Mouse (Mus musculus) CD4-positive, CD25-positive, alpha-beta regulatory T cell, adult 2 months (primary cell): Measurements from ENCODE around the gene Lrrc46.
A peak's percentile ranks its signal among the peaks of the same experiment; 100 is the strongest.

Source experiments
- DNase-seq: peaks from one replicate; pipeline ENCODE4 v3.0.0-alpha.2; 2012; ENCODE audit warnings: low read depth, low spot score

Lrrc46 gene

DNA sequence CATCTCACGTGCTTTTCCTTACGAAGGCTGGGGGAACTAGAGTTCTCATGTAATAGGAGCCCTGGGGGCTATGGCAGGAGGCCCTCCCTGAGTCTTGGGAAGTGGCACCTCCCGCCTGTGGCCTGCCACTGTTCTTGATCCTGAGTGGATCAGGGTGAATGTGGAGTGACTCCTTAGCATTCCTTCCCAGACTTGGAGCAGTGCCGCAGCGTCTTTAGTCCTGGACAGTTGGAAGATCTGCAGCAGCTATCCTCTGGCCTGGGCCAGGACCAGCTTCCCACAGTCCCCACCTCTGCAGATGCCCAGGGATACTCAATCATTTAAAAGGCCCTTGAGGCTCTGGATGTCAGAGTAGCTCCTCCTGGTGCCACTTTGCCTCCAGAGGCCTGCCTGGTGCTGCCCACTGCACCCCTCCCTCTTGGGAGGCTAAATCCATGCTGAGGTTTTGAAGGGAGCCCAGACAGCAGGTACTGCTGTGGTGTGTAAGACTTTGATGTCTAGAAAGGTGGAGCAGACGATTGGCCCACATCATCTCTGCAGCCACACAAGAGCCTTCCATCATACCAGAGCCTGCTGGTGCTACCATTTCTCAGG, 8.4 kb upstream of the Lrrc46 start:
- DNase-seq: no peak

GRCm38 (mm10) chr11:97048090-97048650, 7.0 kb upstream of the Lrrc46 start:
- no peak for DNase-seq

- peak; percentile 67 for DNase-seq
Measured at GRCm38 (mm10) chr11:97045861-97046260, 4.7 kb upstream of the Lrrc46 start.

DNA sequence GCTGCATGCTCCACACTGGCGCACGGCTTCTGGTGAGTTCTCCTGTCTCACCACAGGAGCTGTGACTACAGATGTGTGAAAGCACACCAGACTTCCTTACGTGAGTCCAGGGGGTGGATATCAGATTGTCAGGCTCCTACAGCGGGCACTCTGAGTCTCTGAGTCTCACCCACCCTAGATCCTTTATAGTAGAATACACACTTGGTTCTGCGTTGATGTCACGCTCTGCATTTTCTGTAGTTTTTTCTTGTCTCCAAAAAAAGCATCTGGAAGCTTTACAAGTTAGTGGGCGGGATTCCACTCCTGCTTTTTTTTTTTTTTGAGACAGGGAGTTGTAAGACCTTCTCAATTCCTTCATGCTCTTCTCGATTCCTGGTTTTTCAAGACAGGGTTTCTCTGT, 3.7 kb upstream of the Lrrc46 start:
- DNase-seq: no peak

DNA sequence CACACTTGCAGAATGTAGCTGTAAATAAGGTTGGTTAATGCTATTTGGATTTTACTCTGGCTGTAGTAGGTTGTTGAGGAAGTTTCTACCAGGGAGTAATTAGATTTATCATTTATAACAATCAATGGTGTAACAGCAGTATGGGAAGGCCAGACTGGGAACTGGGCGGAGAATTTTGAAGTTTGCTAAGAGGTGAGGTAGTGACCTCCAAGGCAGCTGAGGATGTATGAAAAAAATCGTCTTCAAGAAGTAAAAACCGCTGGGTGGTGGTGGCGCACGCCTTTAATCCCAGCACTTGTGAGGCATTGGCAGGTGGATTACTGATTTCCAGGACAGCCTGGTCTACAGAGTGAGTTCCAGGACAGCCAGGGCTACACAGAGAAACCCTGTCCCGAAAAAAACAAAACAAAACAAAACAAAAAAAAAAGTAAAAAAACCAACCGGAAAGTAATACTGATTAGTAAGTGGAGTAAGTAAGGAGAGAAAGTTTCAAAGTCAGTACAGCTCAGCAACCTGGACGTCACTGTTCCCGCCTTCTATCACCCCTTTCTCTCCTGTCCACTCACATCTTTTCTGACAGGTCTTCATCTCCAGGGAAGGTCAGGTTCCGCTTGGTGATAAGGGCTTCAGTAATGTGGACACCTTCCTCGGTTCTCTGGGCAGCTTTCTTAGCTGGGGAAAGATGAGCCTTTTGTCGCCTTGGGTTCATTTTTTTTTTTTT, 746 bp downstream of the Lrrc46 start:
- DNase-seq: no peak

- DNase-seq: no peak
Measured at GRCm38 (mm10) chr11:97038881-97039280, 2.3 kb downstream of the Lrrc46 start.

GRCm38 (mm10) chr11:97036141-97036540, 5.1 kb downstream of the Lrrc46 start:
- no peak for DNase-seq

DNA sequence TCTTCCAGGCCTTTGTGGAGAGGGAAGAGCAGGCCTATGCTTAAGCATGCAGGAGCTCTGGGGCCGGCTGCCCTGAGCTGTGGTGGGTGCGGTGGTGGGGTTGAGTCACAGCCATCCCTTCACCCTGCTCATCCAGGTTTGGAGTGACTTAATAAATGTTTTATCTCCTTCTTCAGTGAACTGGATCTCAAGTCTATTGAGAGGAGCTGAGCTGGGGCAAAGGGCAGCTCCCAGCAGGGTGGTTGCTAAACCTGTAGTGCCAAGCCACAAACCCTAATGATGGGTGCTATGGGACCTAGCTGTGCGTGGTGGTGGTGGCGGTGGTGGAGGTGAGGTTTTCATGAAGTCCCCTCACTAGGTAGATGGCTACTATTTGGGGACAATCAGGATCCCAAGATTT, 7.4 kb downstream of the Lrrc46 start:
- DNase-seq: no peak

DNA sequence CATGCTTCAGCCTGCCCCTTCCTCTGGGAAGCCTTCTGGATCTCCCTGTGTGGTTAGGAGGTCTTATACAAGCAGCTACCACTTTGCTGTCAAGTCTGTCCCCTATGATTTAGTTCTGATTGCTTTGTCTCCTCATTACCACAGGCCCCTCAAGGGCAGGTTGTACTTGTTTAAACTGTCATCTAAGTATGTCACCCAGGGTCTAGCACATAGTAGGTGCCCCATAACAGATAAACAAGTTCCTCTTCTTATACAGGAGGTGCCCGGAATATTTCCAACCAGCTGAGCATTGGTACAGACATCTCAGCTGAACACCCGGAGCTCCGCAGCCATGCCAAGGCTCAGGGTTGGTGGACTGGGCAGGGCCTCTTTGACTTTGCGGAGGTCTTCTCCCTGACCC, 8.7 kb downstream of the Lrrc46 start:
- no peak for DNase-seq

GRCm38 (mm10) chr11:97031977-97032376, 9.2 kb downstream of the Lrrc46 start:
- no peak for DNase-seq

GRCm38 (mm10) chr11:97030426-97030825, 10.8 kb downstream of the Lrrc46 start:
- DNase-seq: no peak

GRCm38 (mm10) chr11:97029686-97030417, 11.4 kb downstream of the Lrrc46 start, which contains the start of gene Scrn2:
TSS of gene Scrn2 (plus strand) at chr11:97029938.
- DNase-seq: peak; percentile 91

GRCm38 (mm10) chr11:97025721-97026344, 15.4 kb downstream of the Lrrc46 start:
- DNase-seq: peak; percentile 95

DNA sequence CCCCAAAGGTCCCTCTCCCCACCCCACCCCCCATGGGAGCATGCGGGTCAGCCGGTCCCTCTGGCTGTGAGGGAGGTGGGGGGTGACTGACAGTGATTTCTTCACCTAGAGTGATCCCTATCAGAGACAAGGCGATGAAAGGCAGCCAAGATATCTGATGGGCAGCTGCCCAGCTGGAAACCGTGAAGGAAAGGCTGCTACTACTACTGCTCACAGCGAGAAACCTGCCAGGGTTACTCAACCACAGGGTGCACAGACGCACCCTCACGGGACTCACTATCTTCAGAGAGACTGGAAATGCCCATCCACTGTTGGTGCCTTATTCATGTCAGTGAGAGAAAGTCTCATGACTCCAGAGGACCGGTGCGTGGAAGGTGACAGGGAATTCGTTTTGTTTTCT, 16.2 kb downstream of the Lrrc46 start:
- no peak for DNase-seq

GRCm38 (mm10) chr11:97021873-97022484, 19.2 kb downstream of the Lrrc46 start:
- peak; percentile 92 for DNase-seq

DNA sequence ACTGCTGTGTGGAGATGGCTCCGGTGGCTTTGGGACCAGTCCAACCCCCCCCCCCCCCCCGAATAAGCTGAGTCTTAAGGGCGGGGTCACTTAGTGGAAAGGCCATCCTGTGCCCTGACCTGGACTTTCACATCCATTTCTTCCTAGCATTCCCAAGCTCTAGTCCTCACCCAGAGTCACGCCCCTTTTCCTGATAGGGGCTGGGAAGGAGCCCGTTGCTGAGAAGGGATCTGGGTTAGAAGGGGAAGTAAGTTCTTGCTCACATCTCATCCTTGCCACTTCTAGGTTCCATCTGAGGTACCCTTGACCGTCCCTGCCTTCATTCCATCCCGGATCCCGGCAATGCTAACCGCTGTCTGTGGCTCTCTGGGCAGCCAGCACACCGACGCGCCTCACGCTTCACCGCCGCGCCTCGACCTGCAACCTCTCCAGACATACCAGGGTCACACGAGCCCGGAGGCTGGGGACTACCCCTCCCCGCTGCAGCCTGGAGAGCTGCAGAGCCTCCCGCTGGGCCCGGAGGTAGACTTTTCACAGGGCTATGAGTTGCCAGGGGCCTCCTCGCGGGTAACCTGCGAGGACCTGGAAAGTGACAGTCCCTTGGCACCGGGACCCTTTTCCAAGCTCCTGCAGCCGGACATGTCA, 20.0 kb downstream of the Lrrc46 start:
- DNase-seq: peak; percentile 57

- DNase-seq: peak; percentile 31
Measured at GRCm38 (mm10) chr11:97019345-97019708, 21.9 kb downstream of the Lrrc46 start.

- DNase-seq: peak; percentile 78
Measured at GRCm38 (mm10) chr11:97018583-97019344, 22.4 kb downstream of the Lrrc46 start.

DNA sequence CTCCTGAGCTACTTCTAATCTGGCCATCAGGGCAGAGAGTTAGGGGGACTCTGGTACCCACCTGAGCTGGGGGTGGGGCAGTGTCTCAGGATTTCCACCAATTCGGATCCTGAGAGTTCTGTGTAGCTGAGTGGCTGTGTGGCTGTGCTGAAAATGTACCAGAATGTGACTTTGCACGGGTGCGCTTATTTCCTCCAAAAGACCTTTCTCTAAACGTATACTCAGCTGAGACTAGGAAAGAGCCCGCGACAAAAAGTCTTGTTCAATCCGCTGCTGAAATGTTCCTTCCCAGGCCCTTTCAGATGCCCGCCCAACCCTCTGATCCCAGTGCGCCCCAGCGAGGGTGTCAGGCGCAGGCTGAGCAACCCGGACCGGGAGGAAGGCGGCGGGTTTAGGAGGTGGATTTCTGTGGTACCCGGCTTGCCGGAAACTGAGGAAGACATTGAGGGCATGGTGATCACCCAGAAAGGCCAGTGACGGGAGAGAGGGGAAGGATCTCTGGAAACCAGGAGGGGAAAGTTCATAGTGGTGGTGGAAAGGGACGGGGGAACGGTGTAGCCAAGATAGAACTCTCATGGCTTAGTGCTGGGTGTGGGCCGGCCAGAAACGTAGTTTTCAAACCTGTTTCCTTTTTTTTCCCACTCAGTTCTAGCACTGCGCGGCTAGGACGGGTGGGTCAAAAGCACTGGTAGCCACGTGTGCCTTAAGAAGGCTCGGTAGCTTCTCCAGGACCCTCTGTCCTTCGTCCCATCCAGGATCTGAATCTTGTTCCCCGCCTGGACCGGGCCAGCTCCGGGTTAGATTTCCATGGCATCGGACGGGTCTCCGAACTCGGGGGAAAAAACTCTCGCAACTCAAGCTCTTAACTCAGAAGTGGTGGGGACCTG, 23.3 kb downstream of the Lrrc46 start:
- peak; percentile 36 for DNase-seq
